Mouse (Mus musculus): Measurements from ENCODE around the gene Tom1l2. TPM values are rescaled to one million over a fixed set of nuclear protein-coding genes. Genes with fewer than 3 reads are reported as not detected.

The Tom1l2 gene
- polyA plus RNA-seq, 1 experiment = 213 TPM

- peaks cover 7% of the 10 kb centered on the region for H3K4me1 ChIP-seq (ENCODE audit: control insufficient read depth, insufficient read depth, low read length)
- H3K4me3 ChIP-seq (ENCODE audit: insufficient read depth, low read length) = no peak overlapping the region
- no peak overlapping the region for H3K27ac ChIP-seq (ENCODE audit: insufficient read depth, low read length)
- TF ChIP-seq POLR2A (IDR thresholded peaks at IDR 0.05; ENCODE audit: extremely low read depth, insufficient read depth, low read length) (no peak), CTCF (IDR thresholded peaks at IDR 0.05; ENCODE audit: extremely low read depth, insufficient read depth, low read length) (no peak)
Measured at GRCm38 (mm10) chr11:60330551-60330950, 22.2 kb downstream of the Tom1l2 start.

- H3K4me3 ChIP-seq (ENCODE audit: insufficient read depth, low read length) = no peak overlapping the region
- H3K27ac ChIP-seq (ENCODE audit: insufficient read depth, low read length) = no peak overlapping the region
- H3K4me1 ChIP-seq (ENCODE audit: control insufficient read depth, insufficient read depth, low read length) = peaks cover 9% of the 10 kb centered on the region
- TF ChIP-seq CTCF (IDR thresholded peaks at IDR 0.05; ENCODE audit: extremely low read depth, insufficient read depth, low read length) (no peak), POLR2A (IDR thresholded peaks at IDR 0.05; ENCODE audit: extremely low read depth, insufficient read depth, low read length) (no peak)
Measured at GRCm38 (mm10) chr11:60323731-60324130, 29.0 kb downstream of the Tom1l2 start.

GRCm38 (mm10) chr11:60321438-60321837 is 31.3 kb downstream of the Tom1l2 start:
- Histone ChIP-seq H3K4me3 (ENCODE audit: insufficient read depth, low read length) (no peak overlapping the region), H3K4me1 (ENCODE audit: control insufficient read depth, insufficient read depth, low read length) (peaks cover 26% of the 10 kb centered on the region), H3K27ac (ENCODE audit: insufficient read depth, low read length) (no peak overlapping the region)
- TF ChIP-seq POLR2A (IDR thresholded peaks at IDR 0.05; ENCODE audit: extremely low read depth, insufficient read depth, low read length) (no peak), CTCF (IDR thresholded peaks at IDR 0.05; ENCODE audit: extremely low read depth, insufficient read depth, low read length) (no peak)

- peak overlapping the region; percentile 33; the same call in 1 of the 2 replicates for H3K27ac ChIP-seq (ENCODE audit: insufficient read depth, low read length)
- H3K4me3 ChIP-seq (ENCODE audit: insufficient read depth, low read length) = no peak overlapping the region
- H3K4me1 ChIP-seq (ENCODE audit: control insufficient read depth, insufficient read depth, low read length) = peaks cover 26% of the 10 kb centered on the region
- TF ChIP-seq POLR2A (IDR thresholded peaks at IDR 0.05; ENCODE audit: extremely low read depth, insufficient read depth, low read length) (no peak), CTCF (IDR thresholded peaks at IDR 0.05; ENCODE audit: extremely low read depth, insufficient read depth, low read length) (no peak)
Measured at GRCm38 (mm10) chr11:60320426-60321037, 32.2 kb downstream of the Tom1l2 start.

GRCm38 (mm10) chr11:60319257-60320066 is 33.2 kb downstream of the Tom1l2 start:
- peaks cover 26% of the 10 kb centered on the region for H3K4me1 ChIP-seq (ENCODE audit: control insufficient read depth, insufficient read depth, low read length)
- no peak overlapping the region for H3K4me3 ChIP-seq (ENCODE audit: insufficient read depth, low read length)
- H3K27ac ChIP-seq (ENCODE audit: insufficient read depth, low read length) = 0 out of 2 replicates have a peak overlapping the region, but pooled peaks have one; percentile 9
- TF ChIP-seq POLR2A (IDR thresholded peaks at IDR 0.05; ENCODE audit: extremely low read depth, insufficient read depth, low read length) (no peak), CTCF (IDR thresholded peaks at IDR 0.05; ENCODE audit: extremely low read depth, insufficient read depth, low read length) (peak; percentile 19; the same call in 1 of the 2 replicates)

GRCm38 (mm10) chr11:60318716-60319115 is 34.0 kb downstream of the Tom1l2 start:
- Histone ChIP-seq H3K27ac (ENCODE audit: insufficient read depth, low read length) (peak overlapping the region; percentile 77), H3K4me3 (ENCODE audit: insufficient read depth, low read length) (no peak overlapping the region), H3K4me1 (ENCODE audit: control insufficient read depth, insufficient read depth, low read length) (peaks cover 26% of the 10 kb centered on the region)
- no peak for TF ChIP-seq CTCF (IDR thresholded peaks at IDR 0.05; ENCODE audit: extremely low read depth, insufficient read depth, low read length)
- peak; percentile 45; the same call in 1 of the 2 replicates for TF ChIP-seq POLR2A (IDR thresholded peaks at IDR 0.05; ENCODE audit: extremely low read depth, insufficient read depth, low read length)

- peaks cover 26% of the 10 kb centered on the region for H3K4me1 ChIP-seq (ENCODE audit: control insufficient read depth, insufficient read depth, low read length)
- TF ChIP-seq CTCF (IDR thresholded peaks at IDR 0.05; ENCODE audit: extremely low read depth, insufficient read depth, low read length) (no peak), POLR2A (IDR thresholded peaks at IDR 0.05; ENCODE audit: extremely low read depth, insufficient read depth, low read length) (no peak)
- H3K27ac ChIP-seq (ENCODE audit: insufficient read depth, low read length) = peak overlapping the region; percentile 47
- H3K4me3 ChIP-seq (ENCODE audit: insufficient read depth, low read length) = no peak overlapping the region
Measured at GRCm38 (mm10) chr11:60317376-60318102, 35.2 kb downstream of the Tom1l2 start.

GRCm38 (mm10) chr11:60316883-60317282 is 35.8 kb downstream of the Tom1l2 start:
- TF ChIP-seq CTCF (IDR thresholded peaks at IDR 0.05; ENCODE audit: extremely low read depth, insufficient read depth, low read length) (no peak), POLR2A (IDR thresholded peaks at IDR 0.05; ENCODE audit: extremely low read depth, insufficient read depth, low read length) (no peak)
- Histone ChIP-seq H3K27ac (ENCODE audit: insufficient read depth, low read length) (peak overlapping the region; percentile 47), H3K4me3 (ENCODE audit: insufficient read depth, low read length) (no peak overlapping the region), H3K4me1 (ENCODE audit: control insufficient read depth, insufficient read depth, low read length) (peaks cover 29% of the 10 kb centered on the region)

- Histone ChIP-seq H3K4me1 (ENCODE audit: control insufficient read depth, insufficient read depth, low read length) (peaks cover 35% of the 10 kb centered on the region), H3K27ac (ENCODE audit: insufficient read depth, low read length) (peak overlapping the region; percentile 47), H3K4me3 (ENCODE audit: insufficient read depth, low read length) (no peak overlapping the region)
- TF ChIP-seq CTCF (IDR thresholded peaks at IDR 0.05; ENCODE audit: extremely low read depth, insufficient read depth, low read length) = no peak
- no peak for TF ChIP-seq POLR2A (IDR thresholded peaks at IDR 0.05; ENCODE audit: extremely low read depth, insufficient read depth, low read length)
Measured at GRCm38 (mm10) chr11:60316250-60316649, 36.5 kb downstream of the Tom1l2 start.
